Mouse (Mus musculus): ENCODE measurements around the gene Fbxw2.

DNA sequence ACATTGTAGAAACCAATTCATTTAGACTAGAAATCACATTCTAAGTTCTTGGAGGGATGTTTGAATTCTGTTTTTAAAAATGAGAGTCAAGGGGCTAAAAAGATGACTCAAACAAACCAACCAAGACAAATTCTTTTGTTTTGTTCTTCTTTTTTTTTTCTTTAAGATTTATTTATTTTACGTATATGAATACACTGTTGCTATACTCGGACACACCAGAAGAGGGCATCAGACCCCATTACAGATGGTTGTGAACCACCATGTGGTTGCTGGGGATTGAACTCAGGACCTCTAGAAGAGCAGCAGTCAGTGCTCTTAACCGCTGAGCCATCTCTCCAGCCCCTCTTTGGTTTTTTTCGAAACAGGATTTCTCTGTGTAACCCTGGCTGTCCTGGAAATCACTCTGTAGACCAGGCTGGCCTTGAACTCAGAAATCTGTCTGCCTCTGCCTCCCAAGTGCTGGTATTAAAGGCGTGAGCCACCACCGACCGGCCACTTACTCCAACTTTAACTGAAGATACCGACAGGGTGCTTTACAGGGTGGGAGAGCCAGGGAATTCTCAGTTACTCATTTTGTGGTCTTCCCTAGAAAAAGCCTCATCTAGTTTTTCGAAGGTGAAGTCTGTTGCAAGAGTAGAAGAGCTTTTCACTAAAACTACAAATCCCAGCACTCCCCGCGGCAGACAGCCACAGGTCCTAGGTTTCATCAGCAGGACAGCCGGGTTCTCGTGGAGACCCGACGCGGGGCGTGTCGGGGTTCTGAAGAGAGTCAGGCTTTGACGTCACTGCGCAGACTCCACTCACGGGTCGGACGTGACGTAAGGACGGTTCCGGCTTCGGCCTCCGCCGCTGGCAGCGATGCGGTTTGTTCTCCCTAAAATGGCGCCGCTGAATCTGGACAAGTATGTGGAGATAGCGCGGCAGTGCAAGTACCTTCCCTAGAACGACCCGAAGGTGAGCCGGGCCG lies 24.3 kb downstream of the Fbxw2 start:
- peak; percentile 58 for TF ChIP-seq CTCF (conservative IDR thresholded peaks at IDR 0.05; ENCODE audit: low read length)
- no peak for TF ChIP-seq NANOG (IDR thresholded peaks at IDR 0.05; ENCODE audit: borderline replicate concordance, low read length)
- no peak for TF ChIP-seq POU5F1 (IDR thresholded peaks at IDR 0.05; ENCODE audit: borderline replicate concordance, low read length)
